Mouse (Mus musculus): Measurements from ENCODE around the gene Exosc5.

DNA sequence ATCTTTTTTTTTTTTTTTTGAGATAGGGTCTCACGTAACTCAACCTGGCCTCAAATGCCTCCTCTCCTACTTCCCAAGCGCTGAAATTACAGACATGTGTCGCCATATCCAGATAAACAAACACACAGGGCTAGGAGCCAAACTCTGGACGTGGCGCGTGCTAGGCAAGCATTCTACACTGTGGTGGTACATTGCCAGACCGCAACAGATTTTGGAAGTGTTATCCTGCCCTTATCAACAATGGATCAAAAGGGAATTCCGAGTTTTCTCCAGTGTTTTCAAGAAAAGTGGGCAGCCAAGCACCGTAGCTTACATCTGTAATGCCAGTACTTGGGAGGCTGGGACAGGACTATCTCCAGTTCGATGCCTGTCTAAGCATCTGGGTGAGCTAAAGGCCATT lies 1.2 kb upstream of the Exosc5 start:
- TF ChIP-seq CTCF (IDR thresholded peaks at IDR 0.05; ENCODE audit: low read depth, low read length) = no peak
- TF ChIP-seq POLR2AphosphoS5 (IDR thresholded peaks at IDR 0.05; ENCODE audit: insufficient replicate concordance, low read depth, low read length) = no peak
- TF ChIP-seq GATA1 (IDR thresholded peaks at IDR 0.05; ENCODE audit: borderline replicate concordance, low read length) = no peak

Measured in G1E (cell line).